Mouse (Mus musculus) spleen, adult 12 weeks (tissue): ENCODE data around the gene Fam53b.
"Not testable (repeated sequence)": the region's sequence is repeated elsewhere in the genome, so short reads cannot be mapped to it uniquely, and the experiment has no call there.

Experiments
- DNase-seq: peaks from one replicate; pipeline ENCODE4 v3.0.0; 2022; ENCODE audit warnings: low spot score

Fam53b gene

DNA sequence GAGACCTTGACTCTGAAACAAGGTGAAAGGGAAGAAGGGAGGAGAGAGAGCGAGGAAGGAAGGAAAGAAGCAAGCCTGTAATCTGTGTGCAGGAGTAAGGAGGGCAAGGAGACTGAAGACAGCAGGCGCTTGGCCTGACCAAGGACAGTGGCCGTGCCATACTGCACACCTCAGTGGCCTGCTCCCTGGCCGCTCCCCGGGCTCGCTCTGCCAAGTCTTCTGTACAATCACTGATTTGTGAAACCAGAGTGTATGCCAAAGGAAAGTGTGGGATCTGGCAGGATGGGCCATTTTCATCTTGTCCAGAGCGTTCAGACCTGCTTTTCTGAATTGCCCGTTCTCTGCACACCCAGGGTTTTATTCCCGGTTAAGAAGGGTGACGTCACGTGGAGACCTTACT, 132.4 kb downstream of the Fam53b start:
- no peak for DNase-seq

DNA sequence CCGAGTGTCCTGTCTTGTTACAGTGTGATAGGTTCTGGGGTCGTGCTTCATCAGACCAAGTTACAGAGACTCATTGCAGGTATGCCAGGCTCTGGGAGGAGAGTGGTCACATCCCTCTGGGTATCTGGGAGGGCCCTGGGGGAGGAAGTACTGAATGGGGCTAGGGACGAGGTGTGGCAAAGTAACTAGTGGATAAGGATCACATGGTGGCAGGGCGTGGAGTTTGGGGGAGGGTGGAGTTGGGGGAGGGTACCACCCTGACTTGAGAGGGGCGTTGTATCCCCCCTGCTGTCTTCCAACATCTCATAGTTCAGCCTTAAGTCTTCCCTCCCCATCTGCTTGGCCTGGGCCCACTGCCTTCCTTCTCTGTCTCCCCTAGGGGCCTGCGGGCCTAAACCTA, 134.1 kb downstream of the Fam53b start:
- no peak for DNase-seq

DNA sequence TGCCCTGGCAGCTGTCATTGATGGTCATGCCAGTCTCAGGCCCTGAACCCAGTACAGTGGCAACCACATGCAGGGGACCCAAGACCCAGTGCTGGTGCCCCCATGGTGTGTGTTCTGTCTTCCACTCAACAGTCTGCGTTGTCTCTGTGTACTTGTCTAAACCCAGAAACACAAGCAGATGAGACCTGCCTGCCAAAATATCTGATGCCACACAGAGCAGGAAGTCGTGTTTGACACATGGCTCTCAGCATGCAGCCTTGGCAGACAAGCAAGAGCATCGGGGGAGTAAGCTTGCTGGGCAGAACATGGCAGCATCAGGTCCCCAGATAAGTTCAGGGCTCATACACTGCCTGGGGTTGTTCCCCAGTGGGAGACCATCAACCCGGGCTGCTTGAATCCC, 134.6 kb downstream of the Fam53b start:
- no peak for DNase-seq

DNA sequence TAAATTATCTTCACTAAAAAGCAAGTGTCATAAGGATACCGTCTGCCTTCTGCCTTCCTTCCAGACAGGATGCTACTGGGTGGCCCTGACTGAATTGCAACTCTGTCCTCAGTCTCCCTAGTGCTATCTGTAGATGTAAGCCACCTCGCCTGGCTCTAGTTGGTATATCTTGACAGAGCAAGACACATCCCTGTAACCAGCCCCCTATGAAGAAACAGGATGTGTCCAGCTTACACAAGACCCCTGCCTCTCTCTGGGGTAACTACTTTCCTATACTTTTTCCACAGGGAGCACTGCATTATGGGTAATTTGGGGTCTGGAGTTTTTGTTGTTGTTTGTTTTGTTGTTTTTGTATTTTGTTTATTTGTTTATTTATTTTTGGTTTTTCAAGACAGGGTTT, 137.8 kb downstream of the Fam53b start:
- DNase-seq: no peak

DNA sequence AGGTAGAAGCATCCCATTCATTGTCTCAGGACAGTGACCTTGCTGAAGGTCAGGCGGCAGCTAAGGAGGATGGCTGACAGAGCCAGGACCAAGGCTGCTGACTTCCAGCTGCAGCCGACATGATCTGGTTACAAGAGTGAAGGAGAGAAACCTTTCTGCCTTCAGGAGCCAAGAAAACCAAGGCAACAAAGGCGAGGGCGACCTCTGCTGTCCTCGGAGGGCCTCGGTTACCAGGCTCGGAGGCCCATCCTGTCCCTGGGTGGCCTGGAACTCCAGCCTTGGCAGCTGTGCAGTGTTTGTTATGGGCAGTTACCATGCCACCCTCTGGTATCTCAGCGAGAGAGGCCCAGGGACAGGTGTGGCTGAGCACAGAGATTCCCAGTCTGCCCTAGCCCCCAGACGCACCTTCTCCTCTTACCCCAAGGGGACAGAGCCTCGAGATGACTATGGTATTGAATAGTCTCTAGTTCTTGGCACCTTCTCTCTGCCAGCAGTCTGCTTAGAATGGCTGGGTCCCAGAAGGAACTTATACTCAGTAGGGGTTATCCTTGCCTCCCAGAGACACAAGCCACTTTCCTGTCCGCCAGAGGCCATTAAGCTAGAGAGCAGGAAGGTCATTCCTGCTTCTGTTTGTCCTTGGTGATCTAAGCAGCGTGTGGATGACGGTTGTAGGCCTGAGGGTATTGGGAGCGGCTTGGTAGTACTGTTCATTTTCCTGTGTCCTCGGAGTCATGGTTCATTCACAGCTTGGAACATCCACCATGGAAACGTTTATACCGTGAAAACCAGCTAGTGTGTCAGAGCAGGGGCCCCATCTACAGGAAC, 139.5 kb downstream of the Fam53b start:
- no peak for DNase-seq

DNA sequence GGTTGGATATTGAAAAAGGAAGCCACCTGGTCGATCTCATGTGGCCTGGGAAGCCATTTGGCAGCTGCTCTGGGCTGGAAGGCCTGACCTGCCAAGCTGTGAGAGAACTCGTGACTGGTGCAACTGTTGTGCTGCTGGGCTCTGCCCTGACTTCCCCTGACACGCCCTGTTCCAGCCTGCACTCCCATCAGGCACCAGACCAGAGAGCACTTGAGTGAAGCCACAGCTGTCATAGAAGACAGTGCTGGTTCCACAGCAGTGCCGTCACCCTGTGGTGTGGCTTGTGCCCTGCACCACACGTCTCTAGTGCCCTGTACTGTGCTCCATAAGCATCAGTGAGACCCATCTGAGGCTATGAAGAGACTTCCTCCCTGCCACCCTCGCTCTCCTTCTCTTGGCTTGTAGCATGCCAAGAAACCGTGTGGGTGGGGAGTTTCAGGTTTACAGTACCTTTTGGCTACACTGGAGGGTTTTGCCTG, 141.2 kb downstream of the Fam53b start:
- peak; percentile 33 for DNase-seq

DNA sequence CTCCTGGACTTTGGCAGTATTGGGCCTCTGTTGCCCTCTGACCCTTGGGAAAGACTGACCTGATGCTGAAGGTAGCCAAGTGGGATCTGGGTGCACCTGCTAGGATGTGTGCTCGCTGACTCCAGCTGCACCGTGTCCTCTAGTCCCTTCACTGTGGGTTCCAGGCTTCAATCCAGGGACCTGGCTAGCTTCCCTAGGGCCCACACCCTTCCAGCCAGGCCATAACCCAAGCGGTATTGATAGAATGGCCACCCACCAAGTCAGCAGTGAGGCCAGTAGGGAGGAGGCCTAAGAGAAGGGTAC, 142.9 kb downstream of the Fam53b start:
- no peak for DNase-seq

DNA sequence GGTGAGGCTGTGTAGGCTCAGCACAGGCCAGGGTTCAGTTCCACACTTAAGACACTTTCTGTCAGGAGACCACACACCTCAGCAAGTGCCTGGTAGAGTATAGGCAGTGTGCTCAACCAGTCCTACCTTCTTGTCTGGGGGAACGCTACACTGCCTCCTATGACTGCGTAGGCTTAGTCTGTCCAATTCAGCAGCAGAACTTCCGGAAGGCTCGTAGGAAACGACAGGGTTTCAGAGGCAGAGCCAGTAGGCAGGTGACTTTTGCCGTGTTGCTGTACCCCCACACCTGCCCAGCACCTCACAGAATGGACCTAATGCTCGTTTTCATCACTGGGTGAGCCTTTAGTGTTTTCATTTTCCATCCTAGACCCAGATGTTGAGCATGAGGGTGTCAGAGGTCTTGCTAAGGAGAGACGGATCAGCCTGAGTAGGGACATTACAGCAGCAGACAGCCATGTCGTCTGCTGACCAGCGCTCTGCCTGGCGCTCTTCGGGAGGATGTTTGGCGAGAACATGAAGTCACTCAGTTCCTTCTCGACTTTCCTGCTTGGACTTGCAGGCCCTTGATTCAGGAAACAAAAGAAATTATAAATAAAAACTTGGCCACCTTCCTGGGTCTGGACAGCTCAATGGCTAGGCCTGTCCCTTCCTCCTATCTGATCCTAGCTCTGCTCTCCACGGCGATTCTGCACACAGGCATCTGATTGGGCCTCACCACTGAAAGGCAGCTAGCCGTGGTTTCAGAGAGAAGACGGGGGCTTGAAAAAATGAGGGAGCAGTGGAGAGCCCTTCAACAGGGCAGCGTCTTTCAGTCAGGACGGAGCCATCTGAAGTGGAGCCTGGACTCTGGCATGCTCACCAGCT, 143.5 kb downstream of the Fam53b start:
- no peak for DNase-seq

DNA sequence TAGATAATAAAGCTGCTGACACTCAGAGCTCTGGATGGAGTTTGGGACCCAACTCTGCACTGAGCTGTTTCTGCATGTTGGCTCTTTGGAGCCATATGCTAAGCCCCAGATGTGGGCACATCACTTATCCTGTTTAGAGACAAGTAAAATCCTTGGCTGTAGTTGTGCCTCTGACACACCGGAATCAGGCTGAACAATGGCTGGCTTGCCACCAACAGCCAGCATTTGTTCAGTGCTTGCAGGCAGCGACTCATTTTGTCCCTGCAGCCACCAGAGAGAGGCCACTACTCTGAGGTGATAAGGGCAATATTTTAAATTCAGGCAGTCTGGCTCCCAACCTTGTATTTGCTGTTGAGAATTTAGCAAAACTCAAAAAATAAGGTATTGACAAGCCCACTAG, 145.1 kb downstream of the Fam53b start:
- no peak for DNase-seq

DNA sequence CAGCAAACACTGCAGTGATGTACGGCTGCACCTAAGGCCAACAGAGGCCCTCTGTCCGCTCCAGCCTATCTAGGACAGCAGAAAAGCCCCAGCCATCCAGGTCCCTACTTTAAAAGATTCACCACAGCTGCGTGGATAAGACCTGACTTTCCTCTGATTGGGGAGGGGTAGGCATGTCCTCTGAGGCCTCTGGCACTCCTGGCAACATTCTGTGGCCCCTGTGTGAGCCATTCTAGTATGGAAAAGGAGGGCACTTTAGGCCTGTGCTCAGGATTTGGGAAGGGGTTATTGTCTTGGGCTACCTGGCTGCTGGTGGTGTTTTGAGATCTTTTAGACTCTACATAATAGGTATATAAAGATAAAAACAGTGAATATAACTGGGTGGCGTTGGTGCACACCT, 147.2 kb downstream of the Fam53b start:
- no peak for DNase-seq

DNA sequence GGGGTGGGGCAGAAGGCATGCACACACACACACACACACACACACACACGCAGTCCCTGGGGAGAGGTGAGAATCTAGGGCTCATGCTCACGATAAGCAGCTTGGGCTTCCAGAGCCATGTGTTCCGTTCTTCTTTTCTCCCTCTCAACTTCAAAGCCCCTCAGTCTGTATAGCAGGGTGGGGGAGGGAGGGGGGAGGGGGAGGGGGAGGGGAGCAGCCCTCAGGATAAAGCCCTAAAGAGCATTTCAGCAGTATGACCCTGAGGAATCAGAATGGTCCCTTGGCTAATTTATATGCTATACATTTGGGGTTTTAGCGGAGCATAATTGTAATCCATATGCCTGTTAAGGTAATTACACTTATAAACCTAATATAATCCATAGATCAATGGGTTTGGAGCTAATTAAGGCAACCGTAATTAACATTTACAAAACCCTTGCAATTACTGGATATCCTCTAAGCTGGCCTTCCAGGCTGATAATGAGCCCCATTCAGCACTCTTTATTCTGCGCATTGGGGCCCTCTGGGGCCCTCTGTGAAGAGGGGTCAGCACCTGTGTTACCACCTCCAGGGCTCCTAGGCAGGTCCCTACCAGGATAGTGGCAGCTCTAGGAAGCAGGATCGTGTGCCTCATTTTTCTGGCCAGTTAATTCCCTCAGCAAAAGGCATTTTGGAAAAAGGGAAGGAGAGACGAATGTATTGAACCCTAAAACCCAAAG, 147.9 kb downstream of the Fam53b start:
- DNase-seq: no peak

DNA sequence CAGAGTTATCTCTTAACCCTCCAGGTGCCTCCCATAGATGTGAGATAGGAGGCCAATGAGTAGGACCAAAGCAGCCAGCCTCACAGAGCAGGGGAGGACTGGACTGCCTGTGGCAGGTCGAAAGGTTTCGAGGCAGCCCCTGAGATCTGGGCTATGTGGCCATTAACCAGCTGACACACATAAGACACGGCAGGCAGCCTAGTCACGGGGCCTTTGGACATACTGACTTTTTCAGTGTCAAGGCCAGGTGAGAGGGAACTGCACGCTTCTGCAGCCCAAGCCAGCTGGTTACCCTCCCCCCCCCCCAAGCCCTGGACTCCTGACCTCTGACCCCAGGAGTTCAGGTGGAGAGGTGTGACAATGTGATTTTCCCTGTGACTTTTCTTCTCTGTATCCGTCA, 148.9 kb downstream of the Fam53b start:
- no peak for DNase-seq

DNA sequence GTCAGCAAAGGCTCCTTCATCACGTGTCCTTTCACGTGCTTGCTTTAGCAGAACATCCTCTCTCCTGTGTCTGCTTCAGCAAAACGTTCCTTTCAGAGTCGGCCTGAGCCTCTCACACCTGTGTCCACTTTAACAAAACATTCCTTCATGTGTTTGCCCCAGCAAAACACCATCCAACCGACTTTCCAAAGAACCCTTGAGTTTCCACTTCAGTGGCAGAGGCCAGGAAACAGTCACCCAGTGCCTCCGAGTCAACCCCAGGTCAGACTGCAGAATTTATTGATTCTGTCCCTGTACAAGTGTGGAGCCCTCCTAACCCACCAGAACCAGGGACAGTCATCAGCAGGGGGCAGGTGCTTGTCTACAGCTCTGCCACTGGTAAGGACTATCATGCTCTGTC, 150.9 kb downstream of the Fam53b start:
- DNase-seq: not testable (repeated sequence)
